Mouse (Mus musculus) ES-Bruce4 (cell line): Measurements from ENCODE around the gene Sec11a.

Experiments
- CTCF ChIP-seq: IDR thresholded peaks from one replicate; pipeline ENCODE4 v1.8.1; 2011; ENCODE audit warnings: low read depth, low read length
- POLR2A ChIP-seq: IDR thresholded peaks from one replicate; pipeline ENCODE4 v1.8.1; 2011; ENCODE audit warnings: low read length; ENCODE audit not compliant: insufficient read depth

- TF ChIP-seq CTCF = no peak
- TF ChIP-seq POLR2A = no peak
Measured at GRCm38 (mm10) chr7:80912496-80912895, 35.1 kb downstream of the Sec11a start.
